Mouse (Mus musculus): Measurements from ENCODE around the gene Lsamp. TPM values are rescaled to one million over a fixed set of nuclear protein-coding genes. Genes with fewer than 3 reads are reported as not detected.

The Lsamp gene
- total and polyA plus RNA-seq, 3 experiments, result not detected

GRCm38 (mm10) chr16:40328249-40328820 lies 344.2 kb downstream of the Lsamp start:
- Histone ChIP-seq H3K36me3 (replicated peaks in 1 of 2; ENCODE audit: control insufficient read depth in 1 of 2, insufficient read depth in 1 of 2, low read length in 1 of 2) (no peaks in the 10 kb centered on the region), H3K27ac (ENCODE audit: insufficient read depth, low read depth) (no peak overlapping the region), H3K4me1 (ENCODE audit: control insufficient read depth in 1 of 2, insufficient read depth in 2 of 2) (no peaks in the 10 kb centered on the region), H3K9ac (ENCODE audit: insufficient read depth, low read depth) (no peak overlapping the region), H3K79me2 (replicated peaks; ENCODE audit: control insufficient read depth, extremely low read depth, insufficient read depth, poor library complexity, severe bottlenecking) (no peaks in the 10 kb centered on the region), H3K4me3 (replicated peaks in 1 of 3; ENCODE audit: low read depth in 2 of 3, low read length in 2 of 3, poor library complexity in 1 of 3) (no peak overlapping the region), H3K9me3 (replicated peaks; ENCODE audit: low read length) (peaks cover 59% of the 10 kb centered on the region), H3K4me2 (ENCODE audit: insufficient read depth, low read depth, poor library complexity, severe bottlenecking) (no peak overlapping the region), H3K27me3 (replicated peaks) (no peaks in the 10 kb centered on the region)
- in situ Hi-C loops (cut with MboI; ENCODE audit: low pct_ligation_motif_present, low pct_unique_long_range_greater_than_20kb, low sequenced_read_pairs) (no loop called here), dilution Hi-C loops (cut with MboI; ENCODE audit: extremely low pct_ligation_motif_present, extremely low pct_unique_long_range_greater_than_20kb, low sequenced_read_pairs) (no loop called here)
- DNase-seq (ENCODE audit: extremely low read depth), result no peak
- TF ChIP-seq ZNF384 (IDR thresholded peaks at IDR 0.05; ENCODE audit: low read depth, low read length) (no peak), MYC (IDR thresholded peaks at IDR 0.05; ENCODE audit: low read depth, low read length) (no peak), ELF1 (IDR thresholded peaks at IDR 0.05; ENCODE audit: low read depth, low read length) (no peak), SIN3A (IDR thresholded peaks at IDR 0.05; ENCODE audit: low read length) (no peak), USF1 (IDR thresholded peaks at IDR 0.05; ENCODE audit: low read depth, low read length) (no peak), ZMIZ1 (IDR thresholded peaks at IDR 0.05; ENCODE audit: low read depth, low read length) (no peak), SMC3 (IDR thresholded peaks at IDR 0.05; ENCODE audit: low read depth, low read length) (no peak)

DNA sequence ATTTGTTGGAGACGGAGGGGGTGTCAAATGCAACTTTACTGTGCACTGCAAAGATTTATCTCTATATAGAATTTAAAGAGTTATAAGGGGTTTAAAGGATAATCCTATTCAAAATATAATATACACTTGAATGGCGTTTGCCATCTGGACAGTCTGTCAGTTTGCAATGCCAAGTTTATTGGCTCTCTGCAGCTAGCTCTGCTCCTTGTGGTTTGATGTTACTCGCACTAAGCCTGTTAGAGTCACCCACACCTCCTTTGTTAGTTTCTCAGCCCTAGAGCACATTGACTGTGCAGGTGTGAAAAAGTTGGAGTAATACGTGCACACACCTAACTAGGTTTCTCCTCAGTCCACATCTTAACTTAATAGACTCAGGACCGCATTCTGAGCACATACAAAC lies 385.5 kb downstream of the Lsamp start:
- Histone ChIP-seq H3K9me3 (replicated peaks; ENCODE audit: low read length) (peaks cover 64% of the 10 kb centered on the region), H3K4me1 (ENCODE audit: control insufficient read depth in 1 of 2, insufficient read depth in 2 of 2) (no peaks in the 10 kb centered on the region), H3K4me3 (replicated peaks in 1 of 3; ENCODE audit: low read depth in 2 of 3, low read length in 2 of 3, poor library complexity in 1 of 3) (no peak overlapping the region), H3K79me2 (replicated peaks; ENCODE audit: control insufficient read depth, extremely low read depth, insufficient read depth, poor library complexity, severe bottlenecking) (no peaks in the 10 kb centered on the region), H3K27ac (ENCODE audit: insufficient read depth, low read depth) (no peak overlapping the region), H3K36me3 (replicated peaks in 1 of 2; ENCODE audit: control insufficient read depth in 1 of 2, insufficient read depth in 1 of 2, low read length in 1 of 2) (no peaks in the 10 kb centered on the region), H3K9ac (ENCODE audit: insufficient read depth, low read depth) (no peak overlapping the region), H3K27me3 (replicated peaks) (no peaks in the 10 kb centered on the region), H3K4me2 (ENCODE audit: insufficient read depth, low read depth, poor library complexity, severe bottlenecking) (no peak overlapping the region)
- in situ Hi-C loops (cut with MboI; ENCODE audit: low pct_ligation_motif_present, low pct_unique_long_range_greater_than_20kb, low sequenced_read_pairs), result no loop called here
- TF ChIP-seq USF2 (conservative IDR thresholded peaks at IDR 0.05; ENCODE audit: low read depth, low read length) (no peak), CTCF (conservative IDR thresholded peaks at IDR 0.05 in 1 of 2, IDR thresholded peaks at IDR 0.05 in 1 of 2; ENCODE audit: low read depth in 2 of 2, low read length in 2 of 2) (no peak), HCFC1 (IDR thresholded peaks at IDR 0.05; ENCODE audit: low read depth, low read length) (no peak), UBTF (IDR thresholded peaks at IDR 0.05; ENCODE audit: low read depth, low read length) (no peak), RAD21 (IDR thresholded peaks at IDR 0.05; ENCODE audit: low read depth, low read length) (no peak), MYC (IDR thresholded peaks at IDR 0.05; ENCODE audit: low read depth, low read length) (no peak), SIN3A (IDR thresholded peaks at IDR 0.05; ENCODE audit: low read length) (no peak), USF1 (IDR thresholded peaks at IDR 0.05; ENCODE audit: low read depth, low read length) (no peak), ZMIZ1 (IDR thresholded peaks at IDR 0.05; ENCODE audit: low read depth, low read length) (no peak), ETS1 (conservative IDR thresholded peaks at IDR 0.05; ENCODE audit: low read depth, low read length) (no peak), EP300 (IDR thresholded peaks at IDR 0.05; ENCODE audit: low read length) (no peak)
- dilution Hi-C loops (cut with MboI; ENCODE audit: extremely low pct_ligation_motif_present, extremely low pct_unique_long_range_greater_than_20kb, low sequenced_read_pairs), result no loop called here
- no peak for DNase-seq (ENCODE audit: extremely low read depth)
